Mouse (Mus musculus) forebrain, postnatal 0 days (tissue): ENCODE data around the gene Pcif1. TPM values are rescaled to one million over a fixed set of nuclear protein-coding genes. Genes with fewer than 3 reads are reported as not detected.
"Not testable (repeated sequence)": the region's sequence is repeated elsewhere in the genome, so short reads cannot be mapped to it uniquely, and the experiment has no call there.

Source experiments
- ATAC-seq: fragments of 200-750 bp; cut with Nextera tagmentation; 2 replicates; pipeline ENCODE4 v1.8.0; 2017; ENCODE audit warnings: mild to moderate bottlenecking, moderate library complexity
- DNase-seq: peaks from one replicate; pipeline ENCODE4 v3.0.0-alpha.2; 2015
- H3K27ac ChIP-seq: fragments of 300-500 bp; sonication (generic); 2 replicates; pipeline ENCODE4 v1.5.1; 2014; ENCODE audit warnings: low read depth, mild to moderate bottlenecking, antibody characterized with exemption, low read length, moderate library complexity, mixed read lengths
- H3K27me3 ChIP-seq: fragments of 300-500 bp; sonication (generic); 2 replicates; pipeline ENCODE4 v1.6.1; 2014; ENCODE audit warnings: mild to moderate bottlenecking, low read length, mixed read lengths; ENCODE audit not compliant: insufficient read depth
- H3K36me3 ChIP-seq: fragments of 300-500 bp; sonication (generic); 2 replicates; pipeline ENCODE4 v1.6.1; 2014; ENCODE audit warnings: mild to moderate bottlenecking, moderate library complexity; ENCODE audit not compliant: insufficient read depth
- H3K4me1 ChIP-seq: fragments of 300-500 bp; sonication (generic); 2 replicates; pipeline ENCODE4 v1.6.1; 2014; ENCODE audit warnings: antibody characterized with exemption; ENCODE audit not compliant: insufficient read depth
- H3K4me2 ChIP-seq: fragments of 300-500 bp; sonication (generic); 2 replicates; pipeline ENCODE4 v1.6.1; 2014; ENCODE audit warnings: low read depth, mild to moderate bottlenecking, moderate library complexity
- H3K4me3 ChIP-seq: fragments of 300-500 bp; sonication (generic); 2 replicates; pipeline ENCODE4 v1.5.1; 2014; ENCODE audit warnings: low read depth, low read length, mixed read lengths
- H3K9ac ChIP-seq: fragments of 300-500 bp; sonication (generic); 2 replicates; pipeline ENCODE4 v1.6.1; 2014; ENCODE audit warnings: mild to moderate bottlenecking
- H3K9me3 ChIP-seq: fragments of 300-500 bp; sonication (generic); 2 replicates; pipeline ENCODE4 v1.6.1; 2016; ENCODE audit warnings: low read length
- CTCF ChIP-seq: sonication (generic); IDR thresholded peaks from 2 replicates; pipeline ENCODE4 v1.5.1; 2016; ENCODE audit warnings: antibody characterized with exemption, control low read depth, low read depth
- WGBS: fragments of 180-500 bp; shearing (Covaris S2); extraction: QIAGEN DNeasy Blood & Tissue Kit; methylation state at CpG from one replicate; pipeline ENCODE4 v1.1.7; 2014; 5-methylcytosine and 5-hydroxymethylcytosine counted together
- polyA plus RNA-seq: library from polyadenylated mRNA; unstranded; fragments of >200 nt; fragmentation: Nextera tagmentation; extraction: Ambion mirVana; gene quantifications from 2 replicates; pipeline ENCODE4 v1.2.1, GENCODE M21; 2015
- total RNA-seq: library from RNA; depleted of rRNA; stranded (reverse); fragments of >200 nt; gene quantifications from 2 replicates; pipeline ENCODE4 v1.2.3, GENCODE M21; 2014

The Pcif1 gene
- total and polyA plus RNA-seq, 2 experiments from 2014 or later = 82.2 to 104 TPM

GRCm38 (mm10) chr2:164864593-164864992 is 14.5 kb upstream of the Pcif1 start:
- H3K27me3 ChIP-seq = no peaks in the 10 kb centered on the region
- no peak overlapping the region for H3K27ac ChIP-seq
- no peaks in the 10 kb centered on the region for H3K9me3 ChIP-seq
- TF ChIP-seq CTCF = no peak
- H3K4me1 ChIP-seq = no peaks in the 10 kb centered on the region
- H3K4me3 ChIP-seq = no peak overlapping the region
- no peak for DNase-seq
- H3K36me3 ChIP-seq = no peaks in the 10 kb centered on the region
- no peak overlapping the region for H3K4me2 ChIP-seq
- no peak for ATAC-seq
- 91% methylated on average over 4 of the region's 4 CpGs for WGBS
- no peak overlapping the region for H3K9ac ChIP-seq

GRCm38 (mm10) chr2:164866741-164867551 is 12.2 kb upstream of the Pcif1 start:
- H3K9me3 ChIP-seq = no peaks in the 10 kb centered on the region
- 68% methylated on average over 16 of the region's 16 CpGs for WGBS
- ATAC-seq (no peak), DNase-seq (no peak)
- no peak overlapping the region for H3K27ac ChIP-seq
- H3K4me1 ChIP-seq = no peaks in the 10 kb centered on the region
- no peak overlapping the region for H3K9ac ChIP-seq
- TF ChIP-seq CTCF = no peak
- H3K4me2 ChIP-seq = no peak overlapping the region
- no peak overlapping the region for H3K4me3 ChIP-seq
- no peaks in the 10 kb centered on the region for H3K36me3 ChIP-seq
- H3K27me3 ChIP-seq = no peaks in the 10 kb centered on the region

- no peaks in the 10 kb centered on the region for H3K27me3 ChIP-seq
- TF ChIP-seq CTCF = peak; percentile 45
- H3K36me3 ChIP-seq = no peaks in the 10 kb centered on the region
- no peak overlapping the region for H3K4me2 ChIP-seq
- H3K4me1 ChIP-seq = no peaks in the 10 kb centered on the region
- ATAC-seq = no peak
- no peaks in the 10 kb centered on the region for H3K9me3 ChIP-seq
- no peak for DNase-seq
- H3K27ac ChIP-seq = no peak overlapping the region
- WGBS = 93% methylated on average over 7 of the region's 7 CpGs
- no peak overlapping the region for H3K9ac ChIP-seq
- H3K4me3 ChIP-seq = no peak overlapping the region
Measured at GRCm38 (mm10) chr2:164867566-164867965, 11.5 kb upstream of the Pcif1 start.

GRCm38 (mm10) chr2:164868491-164868890 is 10.6 kb upstream of the Pcif1 start:
- Histone ChIP-seq H3K9me3 (no peaks in the 10 kb centered on the region), H3K4me1 (no peaks in the 10 kb centered on the region), H3K9ac (no peak overlapping the region), H3K4me2 (no peak overlapping the region), H3K27ac (no peak overlapping the region), H3K4me3 (no peak overlapping the region), H3K36me3 (no peaks in the 10 kb centered on the region), H3K27me3 (no peaks in the 10 kb centered on the region)
- no peak for DNase-seq
- no peak for ATAC-seq
- WGBS = 84% methylated on average over 7 of the region's 7 CpGs
- TF ChIP-seq CTCF = no peak

GRCm38 (mm10) chr2:164871602-164872303 is 7.4 kb upstream of the Pcif1 start:
- ATAC-seq = no peak
- no peak overlapping the region for H3K4me2 ChIP-seq

GRCm38 (mm10) chr2:164873621-164874020 is 5.5 kb upstream of the Pcif1 start:
- H3K36me3 ChIP-seq = no peaks in the 10 kb centered on the region
- H3K9ac ChIP-seq = no peak overlapping the region
- peaks cover 5% of the 10 kb centered on the region; the same call in 1 of the 2 replicates for H3K4me1 ChIP-seq
- no peaks in the 10 kb centered on the region for H3K9me3 ChIP-seq
- no peak overlapping the region for H3K4me2 ChIP-seq
- no peaks in the 10 kb centered on the region for H3K27me3 ChIP-seq
- TF ChIP-seq CTCF = no peak
- 68% methylated on average over 3 of the region's 3 CpGs for WGBS
- DNase-seq (no peak), ATAC-seq (no peak)
- no peak overlapping the region for H3K4me3 ChIP-seq
- no peak overlapping the region for H3K27ac ChIP-seq

More at GRCm38 (mm10) chr2:164871602-164872303, 7.4 kb upstream of the Pcif1 start:
- H3K36me3 ChIP-seq = no peaks in the 10 kb centered on the region
- no peaks in the 10 kb centered on the region for H3K4me1 ChIP-seq
- no peak overlapping the region for H3K4me3 ChIP-seq
- no peaks in the 10 kb centered on the region for H3K27me3 ChIP-seq
- DNase-seq = no peak
- 55% methylated on average over 6 of the region's 6 CpGs for WGBS
- no peak overlapping the region for H3K27ac ChIP-seq
- no peaks in the 10 kb centered on the region for H3K9me3 ChIP-seq
- no peak for TF ChIP-seq CTCF
- no peak overlapping the region for H3K9ac ChIP-seq

GRCm38 (mm10) chr2:164874239-164874769 is 4.8 kb upstream of the Pcif1 start:
- ATAC-seq = no peak
- TF ChIP-seq CTCF = no peak
- H3K9ac ChIP-seq = no peak overlapping the region

GRCm38 (mm10) chr2:164875648-164876047 is 3.5 kb upstream of the Pcif1 start:
- not testable (repeated sequence) for H3K36me3 ChIP-seq
- WGBS = 57% methylated on average over 2 of the region's 2 CpGs

More at GRCm38 (mm10) chr2:164874239-164874769, 4.8 kb upstream of the Pcif1 start:
- no peaks in the 10 kb centered on the region for H3K27me3 ChIP-seq
- H3K4me1 ChIP-seq = peaks cover 7% of the 10 kb centered on the region; the same call in 1 of the 2 replicates
- H3K36me3 ChIP-seq = no peaks in the 10 kb centered on the region
- H3K4me3 ChIP-seq = no peak overlapping the region
- 56% methylated on average over 1 of the region's 1 CpGs for WGBS
- no peak overlapping the region for H3K4me2 ChIP-seq
- H3K9me3 ChIP-seq = no peaks in the 10 kb centered on the region
- no peak overlapping the region for H3K27ac ChIP-seq
- no peak for DNase-seq

GRCm38 (mm10) chr2:164877376-164878215 is 1.5 kb upstream of the Pcif1 start:
- 76% methylated on average over 11 of the region's 11 CpGs for WGBS
- H3K27me3 ChIP-seq, H3K9me3 ChIP-seq, H3K27ac ChIP-seq, H3K4me3 ChIP-seq, H3K9ac ChIP-seq, ATAC-seq, H3K36me3 ChIP-seq, DNase-seq: not testable (repeated sequence)
- peaks cover 15% of the 10 kb centered on the region for H3K4me1 ChIP-seq
- peak overlapping the region; percentile 94 for H3K4me2 ChIP-seq

More at GRCm38 (mm10) chr2:164875648-164876047, 3.5 kb upstream of the Pcif1 start:
- H3K27ac ChIP-seq, H3K4me2 ChIP-seq, H3K4me3 ChIP-seq, H3K9me3 ChIP-seq, H3K9ac ChIP-seq, DNase-seq, H3K27me3 ChIP-seq, ATAC-seq: not testable (repeated sequence)
- H3K4me1 ChIP-seq = peaks cover 12% of the 10 kb centered on the region
